Mouse (Mus musculus) ES-Bruce4 (cell line): ENCODE data around the gene Ergic1. TPM values are rescaled to one million over a fixed set of nuclear protein-coding genes. Genes with fewer than 3 reads are reported as not detected.

Source experiments
- H3K27ac ChIP-seq: 2 replicates; pipeline ENCODE4 v1.5.1; 2012; ENCODE audit warnings: low read length, inconsistent platforms; ENCODE audit not compliant: insufficient read depth
- H3K27me3 ChIP-seq: 2 replicates; pipeline ENCODE4 v1.6.1; 2012; ENCODE audit warnings: mild to moderate bottlenecking, low read length, inconsistent platforms; ENCODE audit not compliant: control insufficient read depth, poor library complexity, insufficient read depth, severe bottlenecking
- H3K36me3 ChIP-seq: 2 replicates; pipeline ENCODE4 v1.6.1; 2012; ENCODE audit warnings: inconsistent platforms, mild to moderate bottlenecking, low read length, moderate library complexity; ENCODE audit not compliant: control insufficient read depth, poor library complexity, insufficient read depth, severe bottlenecking
- H3K4me1 ChIP-seq: one replicate; pipeline ENCODE4 v1.8.1; 2011; ENCODE audit warnings: low read length; ENCODE audit not compliant: control insufficient read depth, insufficient read depth
- H3K4me3 ChIP-seq: 2 replicates; pipeline ENCODE4 v1.5.1; 2011; ENCODE audit warnings: low read depth, mild to moderate bottlenecking, low read length
- H3K9ac ChIP-seq: 2 replicates; pipeline ENCODE4 v1.6.1; 2012; ENCODE audit warnings: low read depth, mild to moderate bottlenecking, inconsistent platforms; ENCODE audit not compliant: poor library complexity, severe bottlenecking
- H3K9me3 ChIP-seq: replicated peaks from 2 replicates; pipeline ENCODE4 v1.6.1; 2012; ENCODE audit warnings: mild to moderate bottlenecking, low read length, inconsistent platforms; ENCODE audit not compliant: control insufficient read depth, poor library complexity, insufficient read depth, severe bottlenecking
- CTCF ChIP-seq: IDR thresholded peaks from one replicate; pipeline ENCODE4 v1.8.1; 2011; ENCODE audit warnings: low read depth, low read length
- EP300 ChIP-seq: IDR thresholded peaks from 2 replicates; pipeline ENCODE4 v1.6.1; 2011; ENCODE audit warnings: low read depth, low read length; ENCODE audit not compliant: insufficient read depth
- polyA plus RNA-seq: library from polyadenylated mRNA; stranded (reverse); fragments of >200 nt; gene quantifications from 2 replicates; pipeline ENCODE4 v1.2.4, GENCODE M21; 2011; ENCODE audit warnings: low read depth; ENCODE audit not compliant: missing spikeins, insufficient read depth, insufficient read length

The Ergic1 gene
- polyA plus RNA-seq, 1 experiment, result 166 TPM

- Histone ChIP-seq H3K36me3 (no peaks in the 10 kb centered on the region), H3K27ac (no peak overlapping the region), H3K4me3 (no peak overlapping the region), H3K27me3 (peaks cover 2% of the 10 kb centered on the region; the same call in 1 of the 2 replicates), H3K9me3 (no peaks in the 10 kb centered on the region), H3K4me1 (no peaks in the 10 kb centered on the region), H3K9ac (no peak overlapping the region)
- TF ChIP-seq EP300, result no peak
- no peak for TF ChIP-seq CTCF
Observed at GRCm38 (mm10) chr17:26705463-26706359, 144.4 kb downstream of the Ergic1 start.

Other genes with a start within 250 kb of the Ergic1 start
- 3.3 and 4.2 TPM in 2 replicates for gene Neurl1b, start 146.7 kb upstream of the Ergic1 start, polyA plus RNA-seq
- 58.4 and 64.9 TPM in 2 replicates for gene Dusp1, start 639 bp downstream of the Ergic1 start, polyA plus RNA-seq
- gene Atp6v0e, start 101.7 kb downstream of the Ergic1 start, polyA plus RNA-seq, result 100 and 118 TPM in 2 replicates
- gene Crebrf, start 154.2 kb downstream of the Ergic1 start, polyA plus RNA-seq, result 18.6 and 21.4 TPM in 2 replicates
- 28.9 and 29.4 TPM in 2 replicates for gene Bnip1, start 219.6 kb downstream of the Ergic1 start, polyA plus RNA-seq